Mouse (Mus musculus): ENCODE measurements around the gene Trim47. TPM values are rescaled to one million over a fixed set of nuclear protein-coding genes. Genes with fewer than 3 reads are reported as not detected.

Trim47 gene
- polyA plus RNA-seq, 1 experiment from 2014 or later = 16.1 TPM

GRCm38 (mm10) chr11:116169214-116169613 is 42.2 kb upstream of the Trim47 start:
- no peak for ATAC-seq
- no peak overlapping the region for H3K9ac ChIP-seq (ENCODE audit: low read depth, low read length)
- no peak overlapping the region for H3K4me2 ChIP-seq (replicated peaks; ENCODE audit: low read depth)
- 90% methylated on average over 3 of the region's 3 CpGs for WGBS
- no peak overlapping the region for H3K4me3 ChIP-seq (ENCODE audit: low read depth, low read length)
- TF ChIP-seq CTCF (IDR thresholded peaks at IDR 0.05; ENCODE audit: low read depth) = no peak
- H3K36me3 ChIP-seq (ENCODE audit: control insufficient read depth, insufficient read depth) = peaks cover 26% of the 10 kb centered on the region
- H3K27ac ChIP-seq (ENCODE audit: low read depth, low read length) = no peak overlapping the region
- no peaks in the 10 kb centered on the region for H3K27me3 ChIP-seq (replicated peaks; ENCODE audit: control insufficient read depth, insufficient read depth, low read length)
- H3K4me1 ChIP-seq (replicated peaks; ENCODE audit: control insufficient read depth, insufficient read depth, low read length) = peaks cover 5% of the 10 kb centered on the region; the same call in 1 of the 2 replicates
- H3K9me3 ChIP-seq (ENCODE audit: control insufficient read depth) = no peaks in the 10 kb centered on the region

DNA sequence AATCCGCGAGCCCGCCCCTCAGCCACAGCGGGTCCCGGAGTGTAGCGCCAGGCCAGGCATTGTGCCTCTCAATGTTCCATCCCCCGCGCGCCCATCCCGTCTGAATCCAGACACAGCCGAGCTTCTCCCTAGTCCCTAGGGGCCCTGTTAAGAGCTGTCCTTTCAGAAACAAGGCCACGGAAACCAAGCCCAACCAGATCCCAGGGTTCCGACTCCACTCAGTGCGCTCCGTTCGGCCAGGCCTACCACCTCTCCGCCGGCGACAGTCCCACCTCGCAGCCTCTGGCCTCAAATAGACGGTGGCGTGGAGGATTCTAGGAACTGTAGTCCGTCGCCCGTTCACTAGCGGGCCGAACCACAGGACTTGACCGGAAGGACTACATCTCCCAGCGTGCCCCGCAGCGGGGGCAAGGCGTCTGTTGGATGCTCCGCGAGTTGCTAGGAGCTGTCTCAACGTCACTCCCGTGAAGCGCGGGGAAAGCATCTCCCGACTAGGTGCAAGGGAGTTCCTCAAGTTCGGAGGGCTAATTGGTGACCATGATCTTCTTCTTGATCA is 41.0 kb upstream of the Trim47 start, which contains the start of gene Fbf1:
TSS of gene Fbf1 (minus strand) at position 283 of the 556 bp plus-strand sequence.
- WGBS = under 1% methylated on average over 40 of the region's 40 CpGs
- peak within 1 kb of the TSS; percentile 77 for H3K4me2 ChIP-seq (replicated peaks; ENCODE audit: low read depth)
- ATAC-seq = peak; percentile 87
- H3K4me3 ChIP-seq (ENCODE audit: low read depth, low read length) = peak within 1 kb of the TSS; percentile 60
- peaks cover 5% of the 10 kb centered on the region; the same call in 1 of the 2 replicates for H3K4me1 ChIP-seq (replicated peaks; ENCODE audit: control insufficient read depth, insufficient read depth, low read length)
- H3K9ac ChIP-seq (ENCODE audit: low read depth, low read length) = peak within 1 kb of the TSS; percentile 58
- peak within 1 kb of the TSS; percentile 74 for H3K27ac ChIP-seq (ENCODE audit: low read depth, low read length)
- no peaks in the 10 kb centered on the region for H3K9me3 ChIP-seq (ENCODE audit: control insufficient read depth)
- H3K36me3 ChIP-seq (ENCODE audit: control insufficient read depth, insufficient read depth) = peaks cover 18% of the 10 kb centered on the region
- no peak for TF ChIP-seq CTCF (IDR thresholded peaks at IDR 0.05; ENCODE audit: low read depth)
- no peaks in the 10 kb centered on the region for H3K27me3 ChIP-seq (replicated peaks; ENCODE audit: control insufficient read depth, insufficient read depth, low read length)

DNA sequence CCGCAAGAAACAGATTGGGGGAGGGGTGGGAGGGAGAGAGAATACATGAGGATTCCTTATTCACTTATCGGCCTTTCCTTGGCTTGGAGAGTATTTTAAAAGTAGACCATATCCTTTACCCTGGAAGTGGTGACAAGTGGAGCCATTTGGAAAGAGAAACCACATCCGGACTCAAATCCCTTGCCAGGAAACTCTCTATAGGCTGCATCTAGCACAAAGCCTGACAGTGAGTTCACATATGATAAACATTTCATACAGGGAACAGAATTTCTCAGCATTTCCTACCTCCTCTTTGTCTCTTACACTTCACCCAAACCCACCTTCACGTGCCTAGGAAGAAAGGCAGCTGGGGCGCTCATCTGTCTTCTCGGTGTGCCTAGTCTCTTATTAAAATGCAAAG is 40.2 kb upstream of the Trim47 start:
- Histone ChIP-seq H3K27ac (ENCODE audit: low read depth, low read length) (peak overlapping the region; percentile 74), H3K9me3 (ENCODE audit: control insufficient read depth) (no peaks in the 10 kb centered on the region), H3K4me1 (replicated peaks; ENCODE audit: control insufficient read depth, insufficient read depth, low read length) (peaks cover 5% of the 10 kb centered on the region; the same call in 1 of the 2 replicates), H3K4me2 (replicated peaks; ENCODE audit: low read depth) (peak overlapping the region; percentile 77), H3K9ac (ENCODE audit: low read depth, low read length) (peak overlapping the region; percentile 58), H3K27me3 (replicated peaks; ENCODE audit: control insufficient read depth, insufficient read depth, low read length) (no peaks in the 10 kb centered on the region), H3K36me3 (ENCODE audit: control insufficient read depth, insufficient read depth) (peaks cover 10% of the 10 kb centered on the region), H3K4me3 (ENCODE audit: low read depth, low read length) (peak overlapping the region; percentile 60)
- no peak for TF ChIP-seq CTCF (IDR thresholded peaks at IDR 0.05; ENCODE audit: low read depth)
- no peak for ATAC-seq
- WGBS = 12% methylated on average over 6 of the region's 6 CpGs

- ATAC-seq = no peak
- H3K27ac ChIP-seq (ENCODE audit: low read depth, low read length) = no peak overlapping the region
- peaks cover 13% of the 10 kb centered on the region; the same call in 1 of the 2 replicates for H3K36me3 ChIP-seq (ENCODE audit: control insufficient read depth, insufficient read depth)
- H3K9ac ChIP-seq (ENCODE audit: low read depth, low read length) = no peak overlapping the region
- H3K9me3 ChIP-seq (ENCODE audit: control insufficient read depth) = no peaks in the 10 kb centered on the region
- 54% methylated on average over 9 of the region's 9 CpGs for WGBS
- no peak overlapping the region for H3K4me3 ChIP-seq (ENCODE audit: low read depth, low read length)
- H3K4me1 ChIP-seq (replicated peaks; ENCODE audit: control insufficient read depth, insufficient read depth, low read length) = peaks cover 2% of the 10 kb centered on the region; the same call in 1 of the 2 replicates
- H3K4me2 ChIP-seq (replicated peaks; ENCODE audit: low read depth) = no peak overlapping the region
- no peak for TF ChIP-seq CTCF (IDR thresholded peaks at IDR 0.05; ENCODE audit: low read depth)
- H3K27me3 ChIP-seq (replicated peaks; ENCODE audit: control insufficient read depth, insufficient read depth, low read length) = no peaks in the 10 kb centered on the region
Measured at GRCm38 (mm10) chr11:116163002-116163401, 36.0 kb upstream of the Trim47 start.

DNA sequence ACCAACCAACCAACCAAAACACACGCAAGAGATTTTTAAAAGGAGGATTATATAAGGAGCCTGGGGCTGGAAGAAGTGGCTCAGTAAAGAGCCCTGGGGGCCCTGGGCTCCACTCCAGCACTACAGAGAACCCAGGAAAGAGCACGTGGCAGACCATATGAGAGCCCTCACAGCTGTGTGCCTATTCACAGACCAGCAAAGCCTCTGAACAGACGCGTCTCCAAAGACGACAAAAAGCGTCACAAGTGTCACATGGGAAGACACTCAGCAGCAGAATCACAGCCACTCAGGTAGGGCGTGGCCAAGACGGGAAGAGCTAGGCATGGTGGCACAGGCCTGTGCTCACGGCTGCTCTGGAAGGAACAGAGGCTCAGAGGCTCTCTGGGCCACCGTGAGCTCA is 35.1 kb upstream of the Trim47 start:
- peaks cover 19% of the 10 kb centered on the region; the same call in 1 of the 2 replicates for H3K36me3 ChIP-seq (ENCODE audit: control insufficient read depth, insufficient read depth)
- H3K4me1 ChIP-seq (replicated peaks; ENCODE audit: control insufficient read depth, insufficient read depth, low read length) = 0 out of 2 replicates have a peak, but pooled peaks cover 2% of the 10 kb centered on the region
- ATAC-seq = no peak
- H3K4me3 ChIP-seq (ENCODE audit: low read depth, low read length) = no peak overlapping the region
- H3K27me3 ChIP-seq (replicated peaks; ENCODE audit: control insufficient read depth, insufficient read depth, low read length) = no peaks in the 10 kb centered on the region
- no peak overlapping the region for H3K27ac ChIP-seq (ENCODE audit: low read depth, low read length)
- no peak overlapping the region for H3K9ac ChIP-seq (ENCODE audit: low read depth, low read length)
- 61% methylated on average over 10 of the region's 10 CpGs for WGBS
- no peak overlapping the region for H3K4me2 ChIP-seq (replicated peaks; ENCODE audit: low read depth)
- TF ChIP-seq CTCF (IDR thresholded peaks at IDR 0.05; ENCODE audit: low read depth) = no peak
- no peaks in the 10 kb centered on the region for H3K9me3 ChIP-seq (ENCODE audit: control insufficient read depth)

- Histone ChIP-seq H3K4me3 (ENCODE audit: low read depth, low read length) (no peak overlapping the region), H3K9ac (ENCODE audit: low read depth, low read length) (no peak overlapping the region), H3K4me1 (replicated peaks; ENCODE audit: control insufficient read depth, insufficient read depth, low read length) (no peaks in the 10 kb centered on the region), H3K4me2 (replicated peaks; ENCODE audit: low read depth) (no peak overlapping the region), H3K27ac (ENCODE audit: low read depth, low read length) (no peak overlapping the region), H3K9me3 (ENCODE audit: control insufficient read depth) (no peaks in the 10 kb centered on the region), H3K36me3 (ENCODE audit: control insufficient read depth, insufficient read depth) (peaks cover 23% of the 10 kb centered on the region; the same call in 1 of the 2 replicates), H3K27me3 (replicated peaks; ENCODE audit: control insufficient read depth, insufficient read depth, low read length) (no peaks in the 10 kb centered on the region)
- no peak for ATAC-seq
- 47% methylated on average over 12 of the region's 12 CpGs for WGBS
- TF ChIP-seq CTCF (IDR thresholded peaks at IDR 0.05; ENCODE audit: low read depth) = no peak
Measured at GRCm38 (mm10) chr11:116161312-116161711, 34.3 kb upstream of the Trim47 start.
